Mouse (Mus musculus) midbrain, embryonic 12.5 days (tissue): ENCODE measurements at regions not wholly inside any gene's neighbourhood (a gene's known extent, or its start where the extent isn't known, plus 50 kb on each side); places are given as distances from the start of the nearest gene placed in this dataset.

ENCODE experiments used
- ATAC-seq: fragments of 200-750 bp; cut with Nextera tagmentation; 2 replicates; pipeline ENCODE4 v1.8.0; 2017; ENCODE audit warnings: low read depth, moderate TSS enrichment, moderate library complexity; ENCODE audit not compliant: low FRiP score
- H3K27ac ChIP-seq: fragments of 300-500 bp; sonication (generic); replicated peaks from 2 replicates; pipeline ENCODE4 v1.5.1; 2016; ENCODE audit warnings: mild to moderate bottlenecking
- H3K27me3 ChIP-seq: fragments of 300-500 bp; sonication (generic); 2 replicates; pipeline ENCODE4 v1.6.1; 2016; ENCODE audit warnings: mild to moderate bottlenecking
- H3K36me3 ChIP-seq: fragments of 300-500 bp; sonication (generic); 2 replicates; pipeline ENCODE4 v1.6.1; 2016
- H3K4me1 ChIP-seq: fragments of 300-500 bp; sonication (generic); 2 replicates; pipeline ENCODE4 v1.6.1; 2016
- H3K4me2 ChIP-seq: fragments of 300-500 bp; sonication (generic); replicated peaks from 2 replicates; pipeline ENCODE4 v1.6.1; 2016; ENCODE audit warnings: mild to moderate bottlenecking, moderate library complexity
- H3K4me3 ChIP-seq: fragments of 300-500 bp; sonication (generic); 2 replicates; pipeline ENCODE4 v1.5.1; 2016; ENCODE audit warnings: mild to moderate bottlenecking
- H3K9ac ChIP-seq: fragments of 300-500 bp; sonication (generic); replicated peaks from 2 replicates; pipeline ENCODE4 v1.6.1; 2016; ENCODE audit warnings: mild to moderate bottlenecking, moderate library complexity
- H3K9me3 ChIP-seq: fragments of 300-500 bp; sonication (generic); 2 replicates; pipeline ENCODE4 v1.6.1; 2016; ENCODE audit warnings: mild to moderate bottlenecking
- WGBS: fragments of 180-500 bp; shearing (Covaris S2); methylation state at CpG from one replicate; pipeline ENCODE4 v1.1.7; 2016; 5-methylcytosine and 5-hydroxymethylcytosine counted together

DNA sequence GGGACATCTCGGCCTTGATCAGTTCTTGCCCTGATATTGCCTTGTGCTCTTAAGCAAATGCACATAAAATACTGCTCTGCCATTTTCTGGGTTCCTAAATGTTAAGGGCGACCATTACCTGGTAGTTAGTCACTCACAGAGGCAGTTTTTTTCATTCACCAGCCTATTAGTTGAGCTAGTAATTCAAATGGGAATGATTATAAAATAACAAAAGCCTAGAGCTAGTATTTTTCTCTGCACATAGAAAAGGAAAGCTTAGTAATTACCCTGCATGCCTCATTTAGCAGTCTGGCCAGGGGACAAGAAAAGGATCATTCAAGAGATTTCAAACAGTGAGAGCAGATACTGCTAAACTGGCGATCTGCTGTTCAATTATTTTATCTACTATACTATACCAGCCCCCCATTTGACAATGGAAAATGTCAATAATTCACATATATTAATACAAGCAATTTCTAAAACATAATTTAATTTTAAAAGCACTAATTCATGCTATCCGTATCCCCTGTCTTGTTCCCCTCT lies 645.1 kb downstream of the Pdha2 start:
- Histone ChIP-seq H3K4me2 (no peak overlapping the region), H3K4me3 (no peak overlapping the region), H3K27me3 (no peaks in the 10 kb centered on the region), H3K36me3 (no peaks in the 10 kb centered on the region), H3K4me1 (no peaks in the 10 kb centered on the region), H3K27ac (no peak overlapping the region), H3K9ac (no peak overlapping the region), H3K9me3 (no peaks in the 10 kb centered on the region)
- 77% methylated on average over 4 of the region's 4 CpGs for WGBS
- no peak for ATAC-seq

DNA sequence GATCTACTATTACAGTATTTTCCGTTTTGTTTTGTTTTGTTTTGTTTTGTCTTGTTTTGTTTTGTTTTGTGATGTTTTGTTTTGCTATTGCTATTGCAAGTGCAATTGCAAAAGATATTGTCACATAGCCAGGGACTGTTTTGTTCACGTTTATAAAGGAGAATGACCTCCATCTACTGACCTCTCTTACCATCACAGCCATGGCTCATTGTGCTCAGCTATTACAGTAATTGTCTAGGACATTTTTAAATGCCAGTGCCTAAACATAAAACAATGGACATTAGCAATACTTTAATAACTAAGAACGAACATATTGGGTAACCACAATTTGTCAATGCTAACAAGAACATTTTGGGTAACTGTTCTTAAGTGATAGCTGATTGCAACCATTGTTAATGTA lies 657.4 kb downstream of the Pdha2 start:
- 76% methylated on average over 3 of the region's 3 CpGs for WGBS

GRCm38 (mm10) chr3:140548483-140548882 lies 663.7 kb downstream of the Pdha2 start:
- ATAC-seq: no peak
- H3K27me3 ChIP-seq: no peaks in the 10 kb centered on the region
- no peak overlapping the region for H3K4me3 ChIP-seq
- H3K36me3 ChIP-seq: no peaks in the 10 kb centered on the region
- H3K27ac ChIP-seq: no peak overlapping the region
- H3K9ac ChIP-seq: no peak overlapping the region
- no peak overlapping the region for H3K4me2 ChIP-seq
- 85% methylated on average over 3 of the region's 3 CpGs for WGBS
- no peaks in the 10 kb centered on the region for H3K9me3 ChIP-seq
- no peaks in the 10 kb centered on the region for H3K4me1 ChIP-seq

More for the DNA sequence above, 657.4 kb downstream of the Pdha2 start:
- ATAC-seq: no peak
- no peaks in the 10 kb centered on the region for H3K36me3 ChIP-seq
- H3K4me2 ChIP-seq: no peak overlapping the region
- H3K27me3 ChIP-seq: no peaks in the 10 kb centered on the region
- no peaks in the 10 kb centered on the region for H3K9me3 ChIP-seq
- H3K27ac ChIP-seq: no peak overlapping the region
- H3K4me3 ChIP-seq: no peak overlapping the region
- no peak overlapping the region for H3K9ac ChIP-seq
- no peaks in the 10 kb centered on the region for H3K4me1 ChIP-seq

DNA sequence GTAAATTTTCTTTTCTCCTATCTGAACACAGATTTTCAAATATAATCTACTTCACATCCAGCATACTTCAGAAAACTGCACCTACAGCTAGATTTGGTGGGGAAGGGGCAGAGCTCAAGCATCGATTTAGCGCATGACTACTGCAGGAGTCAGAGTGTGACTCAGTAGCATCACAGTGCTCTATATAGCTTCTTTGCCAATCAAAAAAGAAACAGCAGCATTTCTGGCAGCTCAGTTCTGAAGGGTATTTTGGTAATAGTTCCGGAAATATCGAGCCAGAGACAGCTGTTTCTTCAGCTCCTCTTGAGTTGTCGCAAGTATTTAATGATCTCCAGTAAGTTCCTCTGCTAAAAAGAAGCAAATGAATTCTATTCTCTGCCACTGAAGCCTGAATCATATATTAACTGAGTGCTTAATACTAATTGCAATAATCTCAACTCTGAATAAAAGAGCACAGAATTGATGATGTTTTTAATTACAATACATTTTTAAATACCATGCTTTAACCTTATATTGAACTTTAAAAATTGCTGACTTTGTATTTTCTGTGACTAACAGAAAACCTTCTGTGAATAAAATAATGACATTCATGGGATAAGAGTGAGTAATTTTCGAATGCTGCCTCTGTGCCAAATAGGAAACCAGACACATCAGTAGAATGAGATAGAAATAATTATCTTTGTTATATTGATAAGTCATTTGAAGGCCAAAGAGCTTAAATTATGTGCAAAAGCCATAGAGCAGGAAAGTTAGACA lies 680.2 kb downstream of the Pdha2 start:
- Histone ChIP-seq H3K4me3 (no peak overlapping the region), H3K27me3 (no peaks in the 10 kb centered on the region), H3K9me3 (no peaks in the 10 kb centered on the region), H3K4me1 (no peaks in the 10 kb centered on the region), H3K36me3 (no peaks in the 10 kb centered on the region), H3K9ac (no peak overlapping the region), H3K27ac (no peak overlapping the region), H3K4me2 (no peak overlapping the region)
- ATAC-seq: no peak
- WGBS: 88% methylated on average over 6 of the region's 6 CpGs

DNA sequence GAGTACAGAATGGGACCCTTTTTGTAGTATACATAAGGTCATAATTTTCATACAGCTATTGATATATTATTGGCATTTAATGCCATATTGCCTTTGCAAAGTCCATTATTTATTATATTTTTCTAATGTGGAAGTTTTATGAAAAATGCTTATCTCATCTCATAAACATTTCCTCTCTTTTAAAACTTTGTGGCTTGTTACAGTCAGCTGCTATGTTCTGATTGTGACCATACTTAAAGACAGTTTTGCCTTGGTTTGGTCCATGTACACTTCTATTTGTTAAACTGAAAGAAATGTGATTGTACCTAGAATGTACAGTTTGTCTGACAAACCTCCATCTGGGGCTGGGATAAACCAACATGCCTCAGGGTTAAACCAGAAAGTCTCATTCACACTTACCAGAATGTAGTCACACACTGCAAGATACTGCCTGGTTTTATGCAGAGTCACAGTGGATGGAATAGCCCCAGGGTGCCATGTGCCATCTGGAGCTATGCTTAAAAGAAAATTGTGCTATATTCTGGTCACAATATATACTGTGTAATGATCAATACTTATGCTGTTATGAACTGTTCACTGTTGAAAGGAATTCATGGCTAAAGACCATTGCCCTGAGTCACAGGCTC lies 690.4 kb downstream of the Pdha2 start:
- Histone ChIP-seq H3K27me3 (no peaks in the 10 kb centered on the region), H3K4me2 (no peak overlapping the region), H3K4me1 (no peaks in the 10 kb centered on the region), H3K9me3 (no peaks in the 10 kb centered on the region), H3K27ac (no peak overlapping the region), H3K9ac (no peak overlapping the region), H3K36me3 (no peaks in the 10 kb centered on the region), H3K4me3 (no peak overlapping the region)
- no peak for ATAC-seq

- no peak for ATAC-seq
- H3K27ac ChIP-seq: no peak overlapping the region
- H3K27me3 ChIP-seq: no peaks in the 10 kb centered on the region
- H3K9ac ChIP-seq: no peak overlapping the region
- H3K4me3 ChIP-seq: no peak overlapping the region
- no peaks in the 10 kb centered on the region for H3K36me3 ChIP-seq
- no peaks in the 10 kb centered on the region for H3K9me3 ChIP-seq
- H3K4me2 ChIP-seq: no peak overlapping the region
- no peaks in the 10 kb centered on the region for H3K4me1 ChIP-seq
Measured at GRCm38 (mm10) chr3:140510835-140511234, 701.3 kb downstream of the Pdha2 start.

DNA sequence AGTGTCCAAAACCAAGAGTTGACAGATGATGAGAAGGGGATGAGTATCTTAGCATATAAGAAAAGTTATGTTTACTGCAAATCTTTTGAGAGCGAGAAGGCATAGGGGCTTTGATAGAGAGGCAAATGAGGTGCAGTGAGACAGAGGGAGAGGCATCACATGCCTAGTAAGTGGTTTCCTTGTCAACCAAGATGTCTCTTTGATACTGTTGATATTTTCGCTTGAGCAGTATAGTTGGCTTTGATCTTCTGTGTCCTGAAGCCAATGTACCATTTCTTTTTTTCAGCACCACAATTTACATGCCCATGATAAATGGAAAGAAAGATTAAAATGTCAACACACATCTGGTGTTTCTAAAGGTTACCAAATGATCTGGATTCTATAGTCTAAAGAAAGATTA lies 702.1 kb downstream of the Pdha2 start:
- Histone ChIP-seq H3K27ac (no peak overlapping the region), H3K9ac (no peak overlapping the region), H3K36me3 (no peaks in the 10 kb centered on the region), H3K27me3 (no peaks in the 10 kb centered on the region), H3K4me2 (no peak overlapping the region), H3K4me3 (no peak overlapping the region), H3K9me3 (no peaks in the 10 kb centered on the region), H3K4me1 (no peaks in the 10 kb centered on the region)
- ATAC-seq: no peak
- 78% methylated on average over 2 of the region's 2 CpGs for WGBS

GRCm38 (mm10) chr3:140494134-140494533 lies 718.0 kb downstream of the Pdha2 start:
- Histone ChIP-seq H3K27me3 (no peaks in the 10 kb centered on the region), H3K4me3 (no peak overlapping the region), H3K4me2 (no peak overlapping the region), H3K4me1 (no peaks in the 10 kb centered on the region), H3K27ac (no peak overlapping the region), H3K9ac (no peak overlapping the region), H3K36me3 (no peaks in the 10 kb centered on the region), H3K9me3 (no peaks in the 10 kb centered on the region)
- WGBS: 67% methylated on average over 1 of the region's 1 CpGs
- no peak for ATAC-seq

DNA sequence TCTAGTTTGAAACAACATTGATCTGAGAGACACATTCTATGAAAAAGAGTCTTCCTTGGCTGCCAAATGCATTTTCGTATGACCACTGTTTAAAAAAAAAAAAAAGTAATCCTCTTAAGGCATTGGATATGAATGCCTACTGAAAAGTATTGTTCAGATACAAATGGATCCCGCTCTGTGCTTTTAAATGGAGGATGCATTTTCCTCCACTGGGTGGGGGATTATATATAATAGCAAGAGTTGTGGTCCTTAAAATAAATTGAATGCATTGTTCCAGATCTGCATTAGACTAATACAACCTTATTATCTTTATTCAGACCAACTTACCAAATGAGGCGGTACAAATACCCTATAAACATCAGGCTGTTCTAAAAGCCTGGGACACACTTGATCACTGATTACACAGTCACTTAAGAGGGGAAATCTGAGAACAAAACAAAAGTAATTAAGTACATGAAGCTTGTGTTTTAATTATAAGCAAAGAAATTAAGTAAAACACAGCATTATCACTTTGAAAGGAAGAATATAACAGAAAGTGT lies 734.4 kb downstream of the Pdha2 start:
- Histone ChIP-seq H3K4me1 (0 out of 2 replicates have a peak, but pooled peaks cover 5% of the 10 kb centered on the region), H3K27me3 (no peaks in the 10 kb centered on the region), H3K9me3 (no peaks in the 10 kb centered on the region), H3K36me3 (no peaks in the 10 kb centered on the region), H3K4me3 (no peak overlapping the region), H3K9ac (no peak overlapping the region), H3K27ac (no peak overlapping the region), H3K4me2 (no peak overlapping the region)
- 19% methylated on average over 3 of the region's 3 CpGs for WGBS
- peak; percentile 73 for ATAC-seq

DNA sequence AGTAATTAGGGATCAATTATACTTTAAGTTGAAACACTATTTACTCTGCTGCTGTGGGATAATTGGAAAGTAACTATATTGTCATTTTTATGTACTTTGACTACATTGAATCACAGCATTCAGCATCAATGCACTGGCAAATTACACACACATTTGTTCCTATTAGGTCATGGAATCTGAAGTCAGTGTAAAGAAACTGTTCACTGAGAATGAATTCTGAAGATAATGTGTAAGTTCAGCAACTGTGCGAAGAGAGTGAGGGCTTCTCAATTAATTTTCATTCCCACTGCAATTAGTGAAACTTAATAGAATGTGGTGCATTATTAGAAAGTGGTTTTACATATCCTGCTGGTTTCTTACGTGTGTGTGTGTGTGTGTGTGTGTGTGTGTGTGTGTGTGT lies 735.6 kb downstream of the Pdha2 start:
- Histone ChIP-seq H3K27me3 (no peaks in the 10 kb centered on the region), H3K4me3 (no peak overlapping the region), H3K4me1 (0 out of 2 replicates have a peak, but pooled peaks cover 5% of the 10 kb centered on the region), H3K36me3 (no peaks in the 10 kb centered on the region), H3K27ac (no peak overlapping the region), H3K4me2 (no peak overlapping the region), H3K9me3 (no peaks in the 10 kb centered on the region), H3K9ac (no peak overlapping the region)
- 34% methylated on average over 2 of the region's 2 CpGs for WGBS
- ATAC-seq: no peak

GRCm38 (mm10) chr3:140452513-140452912 lies 759.6 kb downstream of the Pdha2 start:
- Histone ChIP-seq H3K36me3 (no peaks in the 10 kb centered on the region), H3K9ac (no peak overlapping the region), H3K27ac (no peak overlapping the region), H3K4me3 (no peak overlapping the region), H3K4me2 (no peak overlapping the region), H3K27me3 (no peaks in the 10 kb centered on the region), H3K4me1 (no peaks in the 10 kb centered on the region), H3K9me3 (0 out of 2 replicates have a peak, but pooled peaks cover 3% of the 10 kb centered on the region)
- 71% methylated on average over 8 of the region's 8 CpGs for WGBS
- no peak for ATAC-seq

DNA sequence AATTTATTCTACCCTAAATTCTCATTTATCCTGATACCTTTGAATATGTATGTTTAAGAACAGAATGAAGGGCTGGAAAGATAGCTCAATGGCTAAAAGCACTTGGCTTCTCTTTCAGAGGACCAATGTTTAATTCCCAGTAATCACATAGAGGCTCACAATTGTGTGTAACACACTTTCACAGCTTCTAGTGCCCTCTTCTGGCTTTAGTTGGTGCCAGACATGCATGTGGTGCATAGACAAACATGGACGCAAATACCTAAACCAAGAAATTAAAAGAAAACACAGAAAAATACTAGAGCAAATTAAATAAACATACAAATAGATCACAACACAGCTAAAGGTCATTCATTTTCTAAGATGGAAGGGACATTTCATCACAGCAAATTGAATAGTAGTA lies 761.0 kb downstream of the Pdha2 start:
- Histone ChIP-seq H3K4me1 (no peaks in the 10 kb centered on the region), H3K36me3 (no peaks in the 10 kb centered on the region), H3K27ac (no peak overlapping the region), H3K4me2 (no peak overlapping the region), H3K9ac (no peak overlapping the region), H3K27me3 (no peaks in the 10 kb centered on the region), H3K9me3 (0 out of 2 replicates have a peak, but pooled peaks cover 3% of the 10 kb centered on the region), H3K4me3 (no peak overlapping the region)
- ATAC-seq: no peak
- WGBS: 93% methylated on average over 1 of the region's 1 CpGs
